ENCODE assay signal across 24 mouse cellular contexts in genomic region chr17:15971351-15971685, GRCm38 (mm10).
"Had no signal": no experiment of that assay in that cellular context is flagged by ENCODE, and none has a peak within 500 bp of the region (broad histone marks: within the 10 kb centered on the region; RNA-seq: fewer than 3 reads in every experiment).

No protein-coding gene starts in this region.

- H3K27ac ChIP-seq: gastrocnemius, adult 2 months; heart, embryonic 10.5 days; hindbrain, embryonic 10.5 days; hindbrain, embryonic 12.5 days; hindbrain, embryonic 14.5 days; layer of hippocampus, adult 2 months; left cerebral cortex, adult 2 months; limb, embryonic 10.5 days; limb, embryonic 12.5 days had no signal

- H3K9me3 ChIP-seq: heart, embryonic 10.5 days; heart, embryonic 12.5 days; hindbrain, embryonic 10.5 days; hindbrain, embryonic 12.5 days; limb, embryonic 10.5 days; limb, embryonic 12.5 days had no signal

- ATAC-seq: forebrain, embryonic 16.5 days; hindbrain, embryonic 16.5 days; inflammation-experienced regulatory T-cells, adult 6 months had no signal

- H3K27me3 ChIP-seq: heart, embryonic 12.5 days; hindbrain, embryonic 12.5 days; limb, embryonic 12.5 days had no signal

- H3K9ac ChIP-seq: heart, embryonic 12.5 days; hindbrain, embryonic 12.5 days; hindbrain, embryonic 14.5 days; limb, embryonic 12.5 days had no signal

- H3K4me1 ChIP-seq: hindbrain, embryonic 12.5 days; limb, embryonic 10.5 days; limb, embryonic 12.5 days had no signal

- H3K4me2 ChIP-seq: heart, embryonic 12.5 days; hindbrain, embryonic 12.5 days; hindbrain, embryonic 14.5 days; limb, embryonic 12.5 days had no signal

- DNase-seq: gastrocnemius, adult 2 months; gastrocnemius, postnatal 10 days; gastrocnemius, postnatal 25 days; heart, adult 18-20 months; heart, postnatal 10 days; heart, postnatal 4 days; kidney, adult 18-20 months; kidney, adult 8-10 months; kidney, postnatal 10 days; kidney, postnatal 25 days; kidney, postnatal 4 days; liver had no signal

- H3K4me3 ChIP-seq: gastrocnemius, adult 2 months; heart, embryonic 10.5 days; heart, embryonic 12.5 days; hindbrain, embryonic 10.5 days; hindbrain, embryonic 12.5 days; layer of hippocampus, adult 2 months; left cerebral cortex, adult 2 months; limb, embryonic 10.5 days; limb, embryonic 12.5 days had no signal

- H3K36me3 ChIP-seq: heart, embryonic 10.5 days; heart, embryonic 12.5 days; hindbrain, embryonic 10.5 days; hindbrain, embryonic 12.5 days; limb, embryonic 10.5 days; limb, embryonic 12.5 days had no signal
